Mouse (Mus musculus) cerebellum, adult 11-12 months (tissue): ENCODE data around the gene Aprt.

Source experiments
- DNase-seq: peaks from one replicate; pipeline ENCODE4 v3.0.0; 2022

Aprt gene

DNA sequence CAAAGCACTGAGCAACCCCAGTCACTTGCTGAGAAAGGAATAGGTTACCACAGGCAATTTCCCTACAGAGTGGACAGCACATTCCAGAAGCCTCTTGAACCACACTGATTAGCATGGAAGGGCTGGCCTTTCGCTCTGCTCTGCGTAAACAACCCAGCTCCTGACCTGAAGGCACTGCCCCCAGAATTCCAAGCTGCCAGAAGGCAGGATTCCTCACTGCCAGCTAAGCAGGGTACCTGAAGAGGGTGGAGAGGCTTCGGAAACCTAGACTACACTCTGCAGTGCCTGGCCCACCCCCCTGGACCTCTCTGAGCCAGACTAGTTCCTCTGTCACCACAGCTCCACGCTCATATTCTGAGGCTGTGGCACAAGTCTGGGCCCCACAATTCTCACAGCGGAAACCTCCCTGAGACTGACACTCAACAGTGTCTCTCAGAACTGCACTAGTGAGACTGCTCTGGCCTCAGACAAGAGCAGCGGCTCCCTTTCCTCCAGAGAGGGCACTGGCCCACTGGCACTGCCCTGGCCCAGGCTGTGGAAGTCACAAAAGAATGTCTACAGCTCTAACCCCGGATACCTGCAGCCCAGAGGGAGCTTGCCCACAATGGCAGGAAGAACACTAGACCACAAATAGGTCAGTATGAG is 50.1 kb downstream of the Aprt start:
- no peak for DNase-seq

DNA sequence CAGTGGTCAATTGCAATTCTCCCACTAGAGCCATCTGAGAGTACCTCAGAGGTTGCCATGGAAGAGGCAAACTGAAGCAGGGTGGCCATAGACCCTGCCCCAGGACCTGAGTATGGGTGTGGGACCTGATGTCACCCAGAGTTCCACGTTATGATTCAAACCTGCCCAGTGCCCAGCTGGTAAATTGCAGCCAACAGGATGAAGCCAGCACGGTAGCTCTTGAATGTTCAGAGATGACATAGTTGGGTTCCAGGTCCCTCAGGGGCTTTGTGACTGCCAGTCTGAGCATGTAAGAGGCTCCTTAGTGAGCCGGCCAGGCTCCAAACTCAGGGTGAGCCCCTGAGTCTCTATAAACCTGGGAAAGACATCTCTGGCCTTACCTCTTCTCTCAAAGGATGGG is 50.6 kb downstream of the Aprt start:
- DNase-seq = no peak

DNA sequence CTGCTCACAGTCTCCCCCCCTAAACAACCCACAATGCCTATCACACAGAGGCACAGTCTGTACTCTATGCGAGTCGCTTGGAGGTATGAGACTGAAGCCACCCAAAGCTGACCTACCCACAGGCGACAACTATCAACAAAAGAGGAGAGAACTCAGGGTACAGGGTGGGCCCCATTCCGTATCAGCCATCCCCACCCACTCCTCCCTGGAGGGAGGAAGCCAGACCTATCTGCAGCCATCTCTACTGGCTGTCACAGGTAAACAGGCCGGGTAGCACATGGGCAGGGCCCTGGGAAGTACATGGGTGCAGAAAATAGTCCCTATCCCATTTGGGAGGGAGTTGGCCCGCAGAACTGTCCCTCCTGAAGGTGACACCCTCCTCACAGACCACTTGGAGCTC is 51.7 kb downstream of the Aprt start:
- DNase-seq = no peak
